In genomic region chr11:78065906-78066305, GRCm38 (mm10) we compare ENCODE assay signal across 14 mouse cellular contexts. TPM values are rescaled to one million over a fixed set of nuclear protein-coding genes. Genes with fewer than 3 reads are reported as not detected.
DNase-seq lines count a peak whose midpoint lies in the region; ATAC-seq and TF ChIP-seq lines count a peak whose summit lies in the region.
"Had no signal": no experiment of that assay in that cellular context is flagged by ENCODE, and none has a peak within 500 bp of the region (broad histone marks: within the 10 kb centered on the region; RNA-seq: fewer than 3 reads in every experiment).

No protein-coding gene starts in this region.

- no peak for ATAC-seq in hindbrain, embryonic 13.5 days (ENCODE audit: low FRiP score)
- no peak for ATAC-seq in hindbrain, postnatal 0 days
- peak; percentile 84 for ATAC-seq in liver, embryonic 13.5 days (ENCODE audit: low read depth)
- ATAC-seq: midbrain, embryonic 13.5 days had no signal

- H3K27me3 ChIP-seq in hindbrain, embryonic 13.5 days, result no peaks in the 10 kb centered on the region
- no peaks in the 10 kb centered on the region for H3K27me3 ChIP-seq in hindbrain, postnatal 0 days (ENCODE audit: insufficient read depth, low read length)
- H3K27me3 ChIP-seq in liver, embryonic 13.5 days, result no peaks in the 10 kb centered on the region
- H3K27me3 ChIP-seq: embryonic facial prominence, embryonic 13.5 days; limb, embryonic 12.5 days; midbrain, embryonic 13.5 days had no signal

- H3K4me1 ChIP-seq in hindbrain, embryonic 13.5 days (replicated peaks), result no peaks in the 10 kb centered on the region
- no peaks in the 10 kb centered on the region for H3K4me1 ChIP-seq in hindbrain, postnatal 0 days (ENCODE audit: insufficient read depth, low read length)
- peaks cover 96% of the 10 kb centered on the region for H3K4me1 ChIP-seq in liver, embryonic 13.5 days (replicated peaks)
- H3K4me1 ChIP-seq: embryonic facial prominence, embryonic 13.5 days had no signal

- H3K36me3 ChIP-seq in hindbrain, embryonic 13.5 days, result peaks cover 11% of the 10 kb centered on the region
- H3K36me3 ChIP-seq in hindbrain, postnatal 0 days (ENCODE audit: insufficient read depth, low read length), result no peaks in the 10 kb centered on the region
- H3K36me3 ChIP-seq in liver, embryonic 13.5 days, result no peaks in the 10 kb centered on the region
- H3K36me3 ChIP-seq: embryonic facial prominence, embryonic 13.5 days; midbrain, embryonic 13.5 days had no signal

- no peak for DNase-seq in hindbrain, postnatal 0 days (ENCODE audit: low spot score)
- DNase-seq in c-Kit-positive CD71-positive TER-119-positive erythroid progenitor cells, embryonic 14.5 days (ENCODE audit: low spot score), result peak; percentile 84
- DNase-seq in liver, embryonic 13.5 days, result peak; percentile 86
- peak; percentile 63 to 77 for DNase-seq in spleen, postnatal 36 days (ENCODE audit: low spot score in 2 of 2)
- DNase-seq in gastrocnemius, postnatal 14 days, result no peak
- DNase-seq in gastrocnemius, adult 18-20 months (ENCODE audit: low spot score), result no peak
- DNase-seq in cerebellum, postnatal 36 days, result no peak
- DNase-seq: cerebellum, postnatal 10 days; thymus, postnatal 4 days had no signal

- no peak for TF ChIP-seq CTCF in hindbrain, postnatal 0 days (IDR thresholded peaks at IDR 0.05; ENCODE audit: low read depth)

- no peak overlapping the region for H3K27ac ChIP-seq in hindbrain, embryonic 13.5 days
- H3K27ac ChIP-seq in hindbrain, postnatal 0 days, result no peak overlapping the region
- H3K27ac ChIP-seq in liver, embryonic 13.5 days, result peak overlapping the region; percentile 100
- H3K27ac ChIP-seq: embryonic facial prominence, embryonic 13.5 days; kidney, postnatal 0 days; limb, embryonic 12.5 days; midbrain, embryonic 13.5 days had no signal

- H3K4me2 ChIP-seq in hindbrain, embryonic 13.5 days, result no peak overlapping the region
- H3K4me2 ChIP-seq in hindbrain, postnatal 0 days (ENCODE audit: low read depth, low read length), result no peak overlapping the region
- peak overlapping the region; percentile 79 for H3K4me2 ChIP-seq in liver, embryonic 13.5 days
- H3K4me2 ChIP-seq: embryonic facial prominence, embryonic 13.5 days; limb, embryonic 12.5 days; midbrain, embryonic 13.5 days had no signal

- WGBS in hindbrain, embryonic 13.5 days, result 47% methylated on average over 2 of the region's 2 CpGs
- WGBS in hindbrain, postnatal 0 days, result 51% methylated on average over 2 of the region's 2 CpGs
- WGBS in liver, embryonic 13.5 days (ENCODE audit: insufficient replicate concordance), result 15% methylated on average over 2 of the region's 2 CpGs

- 0 out of 2 replicates have a peak overlapping the region, but pooled peaks have one; percentile 13 for H3K9ac ChIP-seq in hindbrain, embryonic 13.5 days
- H3K9ac ChIP-seq in hindbrain, postnatal 0 days (replicated peaks; ENCODE audit: low read length), result no peak overlapping the region
- peak overlapping the region; percentile 83 for H3K9ac ChIP-seq in liver, embryonic 13.5 days
- H3K9ac ChIP-seq: embryonic facial prominence, embryonic 13.5 days; limb, embryonic 12.5 days; midbrain, embryonic 13.5 days had no signal

- intact Hi-C loops in gastrocnemius, postnatal 14 days (cut with DNase I; ENCODE audit: low total_unique reads), result no loop called here

- H3K4me3 ChIP-seq in hindbrain, embryonic 13.5 days, result no peak overlapping the region
- H3K4me3 ChIP-seq in hindbrain, postnatal 0 days (ENCODE audit: low read length), result no peak overlapping the region
- H3K4me3 ChIP-seq in liver, embryonic 13.5 days (replicated peaks), result peak overlapping the region; percentile 11; the same call in 1 of the 2 replicates
- H3K4me3 ChIP-seq: embryonic facial prominence, embryonic 13.5 days; limb, embryonic 12.5 days; midbrain, embryonic 13.5 days had no signal

- no peaks in the 10 kb centered on the region for H3K9me3 ChIP-seq in hindbrain, embryonic 13.5 days
- H3K9me3 ChIP-seq in hindbrain, postnatal 0 days (ENCODE audit: low read length), result no peaks in the 10 kb centered on the region
- H3K9me3 ChIP-seq in liver, embryonic 13.5 days (replicated peaks), result no peaks in the 10 kb centered on the region
- H3K9me3 ChIP-seq: embryonic facial prominence, embryonic 13.5 days; limb, embryonic 12.5 days; midbrain, embryonic 13.5 days had no signal

RNA-seq across cellular contexts. Expression of gene Eral1, which starts 14.3 kb away (rescaled TPM):
- polyA plus RNA-seq in hindbrain, embryonic 13.5 days (2015; fragmentation: Nextera tagmentation; extraction: Ambion mirVana), result 31.5 and 32.0 TPM in 2 replicates
- 38.4 and 40.3 TPM in 2 replicates for total RNA-seq in hindbrain, postnatal 0 days (2014; rRNA removed)
- 25.7 and 26.9 TPM in 2 replicates for polyA plus RNA-seq in hindbrain, postnatal 0 days (2015; fragmentation: Nextera tagmentation; extraction: Ambion mirVana)
- polyA plus RNA-seq in liver, embryonic 13.5 days (2015; fragmentation: Nextera tagmentation; extraction: Ambion mirVana), result 19.1 and 20.2 TPM in 2 replicates
- 10 to 100 TPM; 18.9 to 22.2 TPM for total RNA-seq in gastrocnemius, postnatal 14 days (2021)
- total RNA-seq in gastrocnemius, adult 18-20 months (2021), result 10 to 100 TPM; 20.1 to 22.7 TPM

RNA-seq across cellular contexts. Expression of gene Flot2, which starts 28.2 kb away (rescaled TPM):
- polyA plus RNA-seq in hindbrain, embryonic 13.5 days (2015; fragmentation: Nextera tagmentation; extraction: Ambion mirVana), result 80.5 and 86.4 TPM in 2 replicates
- 107 and 108 TPM in 2 replicates for total RNA-seq in hindbrain, postnatal 0 days (2014; rRNA removed)
- polyA plus RNA-seq in hindbrain, postnatal 0 days (2015; fragmentation: Nextera tagmentation; extraction: Ambion mirVana), result 121 and 123 TPM in 2 replicates
- polyA plus RNA-seq in liver, embryonic 13.5 days (2015; fragmentation: Nextera tagmentation; extraction: Ambion mirVana), result 24.6 and 27.1 TPM in 2 replicates
- total RNA-seq in gastrocnemius, postnatal 14 days (2021), result 10 to 100 TPM; 60.7 to 64.3 TPM
- 10 to 100 TPM; 45.6 to 49.1 TPM for total RNA-seq in gastrocnemius, adult 18-20 months (2021)

RNA-seq across cellular contexts. Expression of gene Fam222b, which starts 28.6 kb away (rescaled TPM):
- polyA plus RNA-seq in hindbrain, embryonic 13.5 days (2015; fragmentation: Nextera tagmentation; extraction: Ambion mirVana), result 28.2 and 31.4 TPM in 2 replicates
- total RNA-seq in hindbrain, postnatal 0 days (2014; rRNA removed), result 27.6 and 32.6 TPM in 2 replicates
- 22.6 and 22.9 TPM in 2 replicates for polyA plus RNA-seq in hindbrain, postnatal 0 days (2015; fragmentation: Nextera tagmentation; extraction: Ambion mirVana)
- polyA plus RNA-seq in liver, embryonic 13.5 days (2015; fragmentation: Nextera tagmentation; extraction: Ambion mirVana), result 3.7 and 5.5 TPM in 2 replicates
- 1 to 10 TPM; 6.5 to 7.4 TPM for total RNA-seq in gastrocnemius, postnatal 14 days (2021)
- 1 to 10 TPM; 8.2 to 9.4 TPM for total RNA-seq in gastrocnemius, adult 18-20 months (2021)

RNA-seq across cellular contexts. Expression of gene Dhrs13, which starts 33.8 kb away (rescaled TPM):
- 37.1 and 39.3 TPM in 2 replicates for polyA plus RNA-seq in hindbrain, embryonic 13.5 days (2015; fragmentation: Nextera tagmentation; extraction: Ambion mirVana)
- total RNA-seq in hindbrain, postnatal 0 days (2014; rRNA removed), result 63.8 and 69.6 TPM in 2 replicates
- 48.2 and 52.8 TPM in 2 replicates for polyA plus RNA-seq in hindbrain, postnatal 0 days (2015; fragmentation: Nextera tagmentation; extraction: Ambion mirVana)
- 18.2 and 19.3 TPM in 2 replicates for polyA plus RNA-seq in liver, embryonic 13.5 days (2015; fragmentation: Nextera tagmentation; extraction: Ambion mirVana)
- 1 to 10 TPM; 1.6 to 1.7 TPM for total RNA-seq in gastrocnemius, postnatal 14 days (2021)
- total RNA-seq in gastrocnemius, adult 18-20 months (2021), result under 1 TPM; 0.80 to 0.97 TPM

Comparison
In these comparisons a context has a peak if more than half of its experiments do, and no peak if none do; other contexts are left out.
1. DNase-seq: peak in c-Kit-positive CD71-positive TER-119-positive erythroid progenitor cells, embryonic 14.5 days (single experiment), liver, embryonic 13.5 days (single experiment) and spleen, postnatal 36 days (2 of 2); none in hindbrain, postnatal 0 days (single experiment), gastrocnemius, postnatal 14 days (single experiment), gastrocnemius, adult 18-20 months (single experiment) and cerebellum, postnatal 36 days (0 of 2).